Mouse (Mus musculus) MN1 (cell line): Measurements from ENCODE around the gene Pcnx2.
A peak's percentile ranks its signal among the peaks of the same experiment; 100 is the strongest.

Experiments
- DNase-seq: peaks from one replicate; pipeline ENCODE4 v3.0.0-alpha.2; 2016; ENCODE audit warnings: low spot score

Gene Pcnx2

DNA sequence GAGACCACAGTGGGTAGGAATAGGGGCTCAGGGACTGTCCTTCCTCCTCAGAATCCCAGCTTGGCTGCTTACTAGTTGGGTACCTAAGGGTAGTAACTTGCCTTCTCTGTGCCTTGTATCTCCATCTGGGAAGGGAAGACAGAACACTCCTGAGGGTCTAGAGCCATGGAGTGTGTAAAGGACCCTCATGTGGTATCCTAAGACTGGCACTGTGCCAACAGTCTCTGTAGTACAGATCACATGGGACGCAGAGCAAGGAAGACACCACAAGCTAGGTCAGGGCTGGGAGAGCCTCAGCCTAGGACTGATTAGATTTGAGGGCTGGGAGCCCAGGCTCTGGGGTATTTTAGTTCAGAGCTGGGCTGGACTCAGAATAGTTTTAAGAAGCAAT is 141.0 kb downstream of the Pcnx2 start:
- peak; percentile 66 for DNase-seq

DNA sequence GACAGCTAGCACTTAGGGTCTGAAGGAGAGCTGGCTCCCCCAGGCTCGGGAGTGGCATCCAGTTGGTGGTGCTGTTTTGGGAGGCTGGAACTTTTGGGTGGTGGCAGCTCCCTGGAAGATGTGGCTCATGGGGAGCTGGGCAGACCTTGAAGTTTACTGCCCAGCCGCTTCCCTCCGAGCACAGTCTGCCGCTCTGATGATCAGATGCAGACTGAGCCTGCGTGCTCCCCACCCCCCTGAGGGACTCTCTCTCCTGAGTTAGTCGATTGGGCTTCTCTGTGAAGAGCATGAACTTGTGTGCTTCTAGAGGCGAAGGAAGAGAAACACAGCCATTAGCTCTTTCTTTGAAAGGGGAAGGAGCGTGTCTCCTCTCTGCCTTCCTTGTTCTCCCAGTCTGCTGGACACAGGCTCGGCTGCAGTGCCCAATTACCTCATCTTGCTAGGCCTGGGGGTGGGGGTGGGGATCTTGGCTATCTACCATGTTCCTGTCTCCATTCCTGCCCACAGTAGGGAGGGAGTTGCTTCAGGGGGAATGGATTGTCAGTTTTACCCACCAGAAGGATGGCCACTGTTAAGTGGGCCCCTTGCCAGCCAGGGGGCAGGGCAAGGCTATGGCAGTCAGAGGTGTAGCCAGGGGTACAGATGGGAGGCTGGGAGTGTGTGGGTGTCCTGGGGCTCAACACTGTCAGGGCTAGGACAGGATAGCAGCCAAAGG is 141.6 kb downstream of the Pcnx2 start:
- peak; percentile 80 for DNase-seq

DNA sequence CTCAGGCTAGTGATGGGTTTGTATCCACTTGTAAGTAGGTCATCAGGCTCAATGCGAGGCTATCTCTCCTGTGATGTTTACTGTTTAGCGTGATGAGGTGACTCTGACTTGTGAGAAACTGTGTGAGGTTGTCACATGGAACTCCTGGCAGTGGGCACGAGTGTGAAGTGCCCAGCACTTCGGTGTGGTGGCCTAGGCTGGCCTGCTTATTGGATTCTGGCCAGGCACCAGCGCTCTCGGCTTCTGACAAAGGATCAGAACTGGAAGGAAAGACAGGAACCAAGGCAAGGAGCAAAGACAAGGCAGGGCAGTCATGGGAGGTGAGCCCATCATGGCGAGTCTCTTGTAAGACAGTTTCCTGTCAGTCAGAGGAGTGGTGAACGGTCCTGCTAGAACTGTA is 142.2 kb downstream of the Pcnx2 start:
- DNase-seq = no peak

GRCm38 (mm10) chr8:125750846-125751245 is 147.3 kb downstream of the Pcnx2 start:
- no peak for DNase-seq

DNA sequence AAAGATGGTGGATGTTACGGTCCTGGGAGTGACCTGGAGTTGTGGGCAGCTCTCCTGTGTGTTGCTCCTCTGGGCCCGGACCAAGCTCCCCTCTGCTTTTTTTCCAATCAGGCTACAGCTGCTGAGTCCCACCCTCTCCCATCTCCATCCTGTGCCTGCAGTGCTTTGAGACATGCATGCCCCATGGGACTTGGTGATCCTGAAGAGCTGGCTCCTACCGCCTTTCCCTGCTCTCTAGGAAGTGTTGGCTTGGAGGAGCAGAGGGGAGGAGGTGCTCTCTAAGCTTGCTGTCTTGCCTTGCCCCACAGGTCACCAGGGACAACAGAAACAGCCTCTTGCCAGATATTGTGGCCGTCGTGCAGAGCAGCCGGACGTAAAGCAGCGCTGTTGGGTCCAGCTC is 150.7 kb downstream of the Pcnx2 start:
- DNase-seq = peak; percentile 76

DNA sequence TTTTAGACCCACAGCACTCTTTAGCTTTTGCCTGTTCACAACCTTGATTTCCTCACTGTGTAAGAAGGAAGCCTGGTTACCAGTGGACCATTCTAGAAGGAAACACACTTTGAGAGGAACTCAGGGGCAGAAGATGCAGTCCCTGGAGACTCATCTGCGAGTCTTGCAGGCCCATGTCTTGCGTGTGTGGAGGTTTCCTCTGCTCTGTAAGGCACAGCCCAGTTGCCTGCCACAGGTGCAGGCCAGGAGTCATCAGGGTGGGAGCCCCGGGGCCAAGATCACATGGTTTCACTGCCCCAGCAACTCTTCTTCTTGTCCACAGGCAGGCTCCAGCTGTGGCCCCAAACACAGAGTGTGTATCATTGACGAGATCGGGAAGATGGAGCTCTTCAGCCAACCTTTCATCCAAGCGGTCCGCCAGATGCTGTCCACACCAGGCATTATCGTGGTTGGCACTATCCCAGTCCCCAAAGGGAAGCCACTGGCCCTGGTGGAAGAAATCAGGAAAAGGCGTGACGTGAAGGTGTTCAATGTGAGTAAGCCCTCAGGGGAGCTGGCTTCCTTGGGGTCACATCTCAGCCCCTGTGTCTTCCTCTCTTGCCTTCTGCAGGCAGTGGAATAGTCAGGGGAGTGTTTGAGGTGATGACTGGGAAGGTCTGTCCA is 153.1 kb downstream of the Pcnx2 start:
- DNase-seq = no peak

DNA sequence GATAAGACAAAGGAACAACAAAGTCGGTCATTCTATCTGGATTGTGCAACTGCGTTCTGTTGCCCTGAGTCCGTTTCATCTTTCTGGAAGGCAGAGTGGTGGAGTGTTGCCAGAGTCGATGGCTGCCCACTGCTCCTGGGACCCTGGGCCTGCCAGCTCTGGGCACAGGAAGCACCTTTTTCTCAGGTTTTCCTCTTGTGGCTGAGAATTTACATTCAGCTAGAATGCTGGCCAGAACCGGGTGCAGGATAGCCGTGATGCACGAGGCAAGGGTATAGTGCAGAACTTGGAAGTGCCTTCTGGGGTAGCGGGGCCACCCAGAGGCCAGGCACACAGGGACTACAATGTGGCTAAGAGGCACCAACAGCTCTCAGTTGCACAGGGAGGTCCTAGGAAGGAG is 155.7 kb downstream of the Pcnx2 start:
- DNase-seq = no peak

GRCm38 (mm10) chr8:125741855-125742254 is 156.3 kb downstream of the Pcnx2 start:
- DNase-seq = no peak

DNA sequence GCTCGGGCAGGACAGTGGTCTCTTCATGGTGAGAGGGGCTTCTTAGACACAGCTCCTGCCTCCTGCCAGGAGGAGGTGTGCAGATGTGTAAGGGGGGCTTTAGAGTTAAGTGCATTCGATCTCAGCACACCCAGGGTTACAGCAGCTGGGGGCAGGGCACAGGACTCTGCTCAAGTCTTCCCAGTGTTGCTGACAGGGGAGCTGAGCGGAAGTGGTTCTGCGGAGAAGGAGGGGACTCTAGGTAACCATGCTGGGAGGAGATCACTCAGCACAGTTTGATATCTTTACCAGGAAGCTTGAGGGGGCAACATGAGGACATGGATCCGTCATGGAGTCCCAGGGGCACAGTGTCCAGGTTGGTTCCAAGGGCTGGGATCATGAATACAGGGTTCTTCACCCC is 156.7 kb downstream of the Pcnx2 start:
- no peak for DNase-seq

- DNase-seq = no peak
Observed at GRCm38 (mm10) chr8:125740655-125741054, 157.5 kb downstream of the Pcnx2 start.

DNA sequence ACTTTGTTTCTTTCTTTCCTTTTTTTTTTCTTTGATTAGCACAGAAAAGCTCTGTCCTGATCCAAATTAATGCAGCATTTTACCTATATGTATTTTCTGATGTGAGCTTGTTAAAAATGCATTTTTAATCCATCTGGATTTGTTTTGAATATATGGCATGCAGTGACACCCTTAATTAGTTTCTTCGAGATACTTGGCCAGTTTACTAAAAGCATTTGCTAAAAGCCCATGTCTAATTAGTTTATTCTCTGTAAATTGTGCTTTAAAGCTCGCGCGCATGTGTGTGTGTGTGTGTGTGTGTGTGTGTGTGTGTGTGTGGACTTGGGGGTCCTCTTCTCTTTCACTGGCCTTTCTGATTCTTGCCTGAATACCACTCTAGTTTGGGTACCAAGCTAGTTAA is 159.2 kb downstream of the Pcnx2 start:
- no peak for DNase-seq

- peak; percentile 94 for DNase-seq
Observed at GRCm38 (mm10) chr8:125733964-125734956, 163.9 kb downstream of the Pcnx2 start.

- no peak for DNase-seq
Observed at GRCm38 (mm10) chr8:125729746-125730145, 168.4 kb downstream of the Pcnx2 start, which contains the start of gene Ntpcr. Ntpcr (plus strand) TSS chr8:125729963.

- DNase-seq = no peak
Observed at GRCm38 (mm10) chr8:125727797-125728196, 170.3 kb downstream of the Pcnx2 start.

DNA sequence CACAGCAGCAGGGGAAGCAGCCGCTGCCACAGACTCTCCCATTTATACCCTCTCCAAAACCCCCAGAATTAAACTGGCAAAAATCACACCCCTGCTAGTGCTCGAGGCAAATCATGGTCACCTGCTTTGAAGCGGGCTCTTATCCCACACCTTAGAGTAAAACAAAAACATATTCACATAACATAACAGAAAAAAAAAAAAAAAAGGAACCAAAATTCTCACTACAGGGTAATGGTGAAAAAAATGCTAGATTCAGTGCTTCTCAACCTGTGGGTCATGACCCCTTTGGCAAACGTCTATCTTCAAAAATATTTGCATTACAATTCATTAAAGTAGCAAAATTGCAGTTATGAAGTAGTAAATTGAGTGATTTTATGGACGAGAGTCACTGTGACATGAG is 171.1 kb downstream of the Pcnx2 start:
- DNase-seq = no peak

- no peak for DNase-seq
Observed at GRCm38 (mm10) chr8:125726143-125726542, 172.0 kb downstream of the Pcnx2 start.

GRCm38 (mm10) chr8:125725037-125725820 is 172.9 kb downstream of the Pcnx2 start:
- no peak for DNase-seq

GRCm38 (mm10) chr8:125723437-125723836 is 174.7 kb downstream of the Pcnx2 start:
- no peak for DNase-seq

- peak; percentile 56 for DNase-seq
Observed at GRCm38 (mm10) chr8:125722675-125723074, 175.4 kb downstream of the Pcnx2 start.

DNA sequence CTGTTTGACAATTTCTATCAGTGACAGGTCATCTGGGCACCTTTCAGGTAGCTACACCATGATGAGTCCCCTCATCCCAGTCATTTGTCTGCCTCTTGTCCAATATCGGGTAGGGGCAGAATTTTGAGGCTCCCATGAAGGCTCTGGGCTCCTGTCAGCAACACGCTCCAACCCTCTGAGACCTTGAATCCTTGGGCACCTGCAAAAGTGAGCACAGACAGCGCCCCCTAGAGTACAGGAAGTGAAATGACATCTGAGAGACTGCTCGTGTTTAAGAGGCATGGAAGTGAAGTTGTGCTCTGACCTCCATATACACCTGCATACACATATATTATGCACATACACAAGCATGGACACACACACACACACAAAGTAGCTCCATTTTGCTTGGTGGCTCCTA is 179.2 kb downstream of the Pcnx2 start:
- DNase-seq = no peak

DNA sequence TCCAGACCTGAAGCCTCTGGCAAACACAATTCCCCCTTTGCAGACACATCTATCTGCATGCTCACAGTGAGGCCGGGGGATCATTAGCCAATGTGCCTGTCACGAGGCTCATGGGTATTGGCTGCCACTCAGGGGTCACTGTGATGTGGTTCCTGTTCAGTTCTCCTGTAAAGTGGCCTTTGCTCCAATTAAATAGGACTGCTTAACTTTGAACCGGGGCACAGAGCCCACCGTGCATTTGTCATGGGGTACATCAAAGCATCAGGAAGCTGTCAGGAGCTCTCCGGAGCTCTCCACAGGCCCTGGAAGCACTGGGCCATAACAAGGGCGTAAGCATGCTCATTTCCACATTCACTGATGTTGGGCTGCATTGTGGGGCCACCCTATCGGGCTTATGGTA is 181.5 kb downstream of the Pcnx2 start:
- DNase-seq = no peak

DNA sequence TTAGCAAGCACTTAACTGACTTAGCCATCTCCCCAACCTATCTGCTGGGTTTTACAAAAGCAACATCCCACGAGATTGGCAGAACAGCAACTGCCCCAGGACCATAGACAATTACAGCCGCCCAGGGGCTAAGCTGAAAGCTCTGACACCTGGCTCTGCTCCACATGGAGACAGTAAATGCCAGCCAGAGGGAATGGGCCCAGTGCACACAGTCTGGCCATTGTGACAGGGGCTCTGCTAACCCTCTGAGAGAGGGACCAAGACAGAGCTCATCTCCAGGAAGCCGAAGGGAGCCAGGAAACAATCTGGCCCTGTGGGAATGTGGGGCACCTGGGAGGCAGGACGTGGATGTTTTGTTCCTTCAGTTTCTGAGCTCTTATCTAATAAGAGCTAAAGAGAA is 181.9 kb downstream of the Pcnx2 start:
- DNase-seq = peak; percentile 75
